Mouse (Mus musculus) bone marrow macrophage, adult 2 months (primary cell): Measurements from ENCODE around the gene Ess2.

Experiments
- CTCF ChIP-seq: IDR thresholded peaks from 2 replicates; pipeline ENCODE4 v1.5.1; 2012; ENCODE audit warnings: low read depth, mild to moderate bottlenecking, low read length, moderate library complexity
- POLR2A ChIP-seq: IDR thresholded peaks from 2 replicates; pipeline ENCODE4 v1.6.1; 2012; ENCODE audit warnings: mild to moderate bottlenecking, low read depth, low read length, borderline replicate concordance

- no peak for TF ChIP-seq CTCF
- no peak for TF ChIP-seq POLR2A
Measured at GRCm38 (mm10) chr16:17920586-17920985, 9.4 kb upstream of the Ess2 start.
